In genomic region chr4:126736001-126736414, GRCm38 (mm10) we compare ENCODE assay signal across 8 mouse cellular contexts. TPM values are rescaled to one million over a fixed set of nuclear protein-coding genes. Genes with fewer than 3 reads are reported as not detected.
A peak's percentile ranks its signal among the peaks of the same experiment; 100 is the strongest.
DNase-seq lines count a peak whose midpoint lies in the region; ATAC-seq lines count a peak whose summit lies in the region.

Gene Tfap2e, minus strand, starts transcription at chr4:126736240.

- H3K9ac ChIP-seq in kidney, embryonic 14.5 days (ENCODE audit: low read depth, low read length): peak within 1 kb of the TSS; percentile 23
- no peak within 1 kb of the TSS for H3K9ac ChIP-seq in embryonic facial prominence, embryonic 12.5 days
- H3K9ac ChIP-seq in hindbrain, embryonic 16.5 days (ENCODE audit: low read depth, low read length): no peak within 1 kb of the TSS
- peak within 1 kb of the TSS; percentile 35; the same call in 1 of the 2 replicates for H3K9ac ChIP-seq in lung, embryonic 16.5 days (ENCODE audit: low read length)
- no peak within 1 kb of the TSS; the same call in 1 of the 2 replicates for H3K9ac ChIP-seq in stomach, embryonic 14.5 days (replicated peaks; ENCODE audit: low read depth, low read length)

- no peaks in the 10 kb centered on the region; the same call in 1 of the 2 replicates for H3K4me1 ChIP-seq in kidney, embryonic 14.5 days (ENCODE audit: control insufficient read depth, insufficient read depth, low read length)
- peaks cover 14% of the 10 kb centered on the region; the same call in 1 of the 2 replicates for H3K4me1 ChIP-seq in embryonic facial prominence, embryonic 12.5 days
- peaks cover 11% of the 10 kb centered on the region for H3K4me1 ChIP-seq in hindbrain, embryonic 16.5 days (ENCODE audit: control insufficient read depth, insufficient read depth, low read depth, low read length)
- peaks cover 13% of the 10 kb centered on the region; the same call in 1 of the 2 replicates for H3K4me1 ChIP-seq in lung, embryonic 16.5 days (replicated peaks; ENCODE audit: control insufficient read depth, insufficient read depth, low read length)
- 0 out of 2 replicates have a peak, but pooled peaks cover 3% of the 10 kb centered on the region for H3K4me1 ChIP-seq in stomach, embryonic 14.5 days (ENCODE audit: control insufficient read depth, insufficient read depth, low read length)

- H3K4me3 ChIP-seq in kidney, embryonic 14.5 days (ENCODE audit: low read length): peak within 1 kb of the TSS; percentile 30
- H3K4me3 ChIP-seq in embryonic facial prominence, embryonic 12.5 days: peak within 1 kb of the TSS; percentile 18
- H3K4me3 ChIP-seq in hindbrain, embryonic 16.5 days (ENCODE audit: low read length): peak within 1 kb of the TSS; percentile 32
- H3K4me3 ChIP-seq in lung, embryonic 16.5 days (ENCODE audit: low read length): peak within 1 kb of the TSS; percentile 41
- peak within 1 kb of the TSS; percentile 29 for H3K4me3 ChIP-seq in stomach, embryonic 14.5 days (ENCODE audit: low read depth, low read length)

- peaks cover 83% of the 10 kb centered on the region for H3K27me3 ChIP-seq in kidney, embryonic 14.5 days (ENCODE audit: control insufficient read depth, insufficient read depth, low read length)
- H3K27me3 ChIP-seq in embryonic facial prominence, embryonic 12.5 days: peaks cover 82% of the 10 kb centered on the region
- peaks cover 56% of the 10 kb centered on the region for H3K27me3 ChIP-seq in hindbrain, embryonic 16.5 days (replicated peaks; ENCODE audit: control insufficient read depth, insufficient read depth, low read length)
- peaks cover 77% of the 10 kb centered on the region for H3K27me3 ChIP-seq in lung, embryonic 16.5 days (ENCODE audit: control insufficient read depth, insufficient read depth, low read depth, low read length)
- peaks cover 48% of the 10 kb centered on the region for H3K27me3 ChIP-seq in stomach, embryonic 14.5 days (ENCODE audit: control insufficient read depth, insufficient read depth, low read length)

- no peaks in the 10 kb centered on the region for H3K9me3 ChIP-seq in kidney, embryonic 14.5 days (ENCODE audit: control insufficient read depth, low read length)
- no peaks in the 10 kb centered on the region for H3K9me3 ChIP-seq in embryonic facial prominence, embryonic 12.5 days
- H3K9me3 ChIP-seq in hindbrain, embryonic 16.5 days (ENCODE audit: control insufficient read depth, low read length): no peaks in the 10 kb centered on the region
- H3K9me3 ChIP-seq in lung, embryonic 16.5 days (ENCODE audit: control insufficient read depth, low read length): no peaks in the 10 kb centered on the region
- H3K9me3 ChIP-seq in stomach, embryonic 14.5 days (ENCODE audit: control insufficient read depth, low read depth, low read length): no peaks in the 10 kb centered on the region; the same call in 1 of the 2 replicates

- H3K36me3 ChIP-seq in kidney, embryonic 14.5 days (ENCODE audit: control insufficient read depth, insufficient read depth, low read length): no peaks in the 10 kb centered on the region
- H3K36me3 ChIP-seq in embryonic facial prominence, embryonic 12.5 days: no peaks in the 10 kb centered on the region
- no peaks in the 10 kb centered on the region for H3K36me3 ChIP-seq in hindbrain, embryonic 16.5 days (ENCODE audit: control insufficient read depth, insufficient read depth, low read length)
- H3K36me3 ChIP-seq in lung, embryonic 16.5 days (ENCODE audit: control insufficient read depth, insufficient read depth, low read length): no peaks in the 10 kb centered on the region
- H3K36me3 ChIP-seq in stomach, embryonic 14.5 days (ENCODE audit: control insufficient read depth, insufficient read depth, low read length): no peaks in the 10 kb centered on the region

- ATAC-seq in kidney, embryonic 14.5 days (ENCODE audit: low FRiP score, low TSS enrichment): peak; percentile 68
- ATAC-seq in embryonic facial prominence, embryonic 12.5 days (ENCODE audit: insufficient number of reproducible peaks, insufficient read depth, low FRiP score, low TSS enrichment): no peak
- ATAC-seq in hindbrain, embryonic 16.5 days: 0 out of 2 replicates have a peak, but pooled peaks have one; percentile 58
- ATAC-seq in lung, embryonic 16.5 days (ENCODE audit: low read depth): peak; percentile 69
- ATAC-seq in stomach, embryonic 14.5 days (ENCODE audit: insufficient number of reproducible peaks, insufficient read depth, low FRiP score, low read depth): no peak; the same call in 1 of the 2 replicates

- H3K4me2 ChIP-seq in kidney, embryonic 14.5 days (replicated peaks; ENCODE audit: low read depth, low read length): peak within 1 kb of the TSS; percentile 10
- peak within 1 kb of the TSS; percentile 35 for H3K4me2 ChIP-seq in embryonic facial prominence, embryonic 12.5 days (replicated peaks)
- peak within 1 kb of the TSS; percentile 55 for H3K4me2 ChIP-seq in hindbrain, embryonic 16.5 days (ENCODE audit: low read length)
- peak within 1 kb of the TSS; percentile 56 for H3K4me2 ChIP-seq in lung, embryonic 16.5 days (ENCODE audit: low read depth, low read length)
- H3K4me2 ChIP-seq in stomach, embryonic 14.5 days (replicated peaks; ENCODE audit: low read depth, low read length): peak within 1 kb of the TSS; percentile 39

- no peak within 1 kb of the TSS for H3K27ac ChIP-seq in kidney, embryonic 14.5 days (ENCODE audit: low read depth, low read length)
- no peak within 1 kb of the TSS for H3K27ac ChIP-seq in embryonic facial prominence, embryonic 12.5 days
- H3K27ac ChIP-seq in hindbrain, embryonic 16.5 days (ENCODE audit: low read depth, low read length): no peak within 1 kb of the TSS
- H3K27ac ChIP-seq in lung, embryonic 16.5 days (ENCODE audit: low read length): no peak within 1 kb of the TSS
- no peak within 1 kb of the TSS for H3K27ac ChIP-seq in stomach, embryonic 14.5 days (ENCODE audit: low read length)

- WGBS in kidney, embryonic 14.5 days: 2% methylated on average over 32 of the region's 32 CpGs
- WGBS in embryonic facial prominence, embryonic 12.5 days: 2% methylated on average over 32 of the region's 32 CpGs
- 1% methylated on average over 32 of the region's 32 CpGs for WGBS in hindbrain, embryonic 16.5 days
- WGBS in lung, embryonic 16.5 days: under 1% methylated on average over 32 of the region's 32 CpGs
- WGBS in stomach, embryonic 14.5 days: 2% methylated on average over 32 of the region's 32 CpGs

- no peak for DNase-seq in kidney, adult 8-10 months
- no peak for DNase-seq in c-Kit-positive CD71-positive TER-119-positive erythroid progenitor cells, embryonic 14.5 days (ENCODE audit: low spot score)
- no peak for DNase-seq in frontal cortex, postnatal 14 days (ENCODE audit: low spot score in 2 of 2)

RNA-seq across cellular contexts. Expression of gene Tfap2e, which starts in this region (rescaled TPM):
- not detected in 2 replicates for polyA plus RNA-seq in kidney, embryonic 14.5 days (2014; fragmentation: Nextera tagmentation; extraction: Ambion mirVana)
- polyA plus RNA-seq in embryonic facial prominence, embryonic 12.5 days (2016; fragmentation: Nextera tagmentation; extraction: Ambion mirVana): 0.34 TPM in 1 of 2 replicates, not detected in the other
- 0.12 and 0.14 TPM in 2 replicates for polyA plus RNA-seq in hindbrain, embryonic 16.5 days (2015; fragmentation: Nextera tagmentation; extraction: Ambion mirVana)
- polyA plus RNA-seq in lung, embryonic 16.5 days (2015; fragmentation: Nextera tagmentation; extraction: Ambion mirVana): 0.09 TPM in 1 of 2 replicates, not detected in the other
- not detected in 2 replicates for polyA plus RNA-seq in stomach, embryonic 14.5 days (2014; fragmentation: Nextera tagmentation; extraction: Ambion mirVana)

Comparison
In these comparisons a context has a peak if more than half of its experiments do, and no peak if none do; other contexts are left out.
1. Peak in ATAC-seq, H3K4me3 ChIP-seq, H3K9ac ChIP-seq and H3K4me2 ChIP-seq in kidney, embryonic 14.5 days; RNA of the gene not detected or under 1 TPM.
2. Peak in ATAC-seq, H3K4me3 ChIP-seq and H3K4me2 ChIP-seq in hindbrain, embryonic 16.5 days; RNA of the gene not detected or under 1 TPM.
3. Peak in ATAC-seq, H3K4me3 ChIP-seq, H3K9ac ChIP-seq and H3K4me2 ChIP-seq in lung, embryonic 16.5 days; RNA of the gene not detected or under 1 TPM.